Mouse (Mus musculus) frontal cortex, adult 2 months (tissue): ENCODE results near the gene Gm49601. TPM values are rescaled to one million over a fixed set of nuclear protein-coding genes. Genes with fewer than 3 reads are reported as not detected.

Source experiments
- DNase-seq, 2 experiments: peaks; one replicate each; pipeline ENCODE4 v3.0.0; 2022; ENCODE audit warnings: low spot score in 1 of 2; ENCODE audit errors: extremely low spot score in 1 of 2
- polyA plus RNA-seq: library from polyadenylated mRNA; depleted of rRNA; stranded (reverse); fragments of >200 nt; gene quantifications from 2 replicates; pipeline ENCODE4 v1.2.3, GENCODE M21; 2012; rRNA removed

The Gm49601 gene
- polyA plus RNA-seq = 128 and 169 TPM in 2 replicates

- peak; percentile 68 to 87 for DNase-seq
These were observed at the start of gene Gm49601 for GRCm38 (mm10) chr16:18626376-18626878. TSS of gene Gm49601 (minus strand) at chr16:18626427.

- DNase-seq = no peak
These were observed 46.8 kb upstream of the Gm49601 start for GRCm38 (mm10) chr16:18673005-18673404.

- no peak for DNase-seq
These were observed 45.8 kb upstream of the Gm49601 start for GRCm38 (mm10) chr16:18672027-18672426.

GRCm38 (mm10) chr16:18669914-18670313 is 43.7 kb upstream of the Gm49601 start:
- DNase-seq = no peak

GRCm38 (mm10) chr16:18658597-18658996 is 32.4 kb upstream of the Gm49601 start:
- no peak for DNase-seq

- no peak for DNase-seq
These were observed 29.3 kb upstream of the Gm49601 start for GRCm38 (mm10) chr16:18655372-18656098.

GRCm38 (mm10) chr16:18653290-18654160 is 27.3 kb upstream of the Gm49601 start:
- no peak for DNase-seq

GRCm38 (mm10) chr16:18649126-18649525 is 22.9 kb upstream of the Gm49601 start:
- no peak for DNase-seq

GRCm38 (mm10) chr16:18645329-18645728 is 19.1 kb upstream of the Gm49601 start:
- no peak for DNase-seq

- no peak for DNase-seq
These were observed 18.3 kb upstream of the Gm49601 start for GRCm38 (mm10) chr16:18644485-18644884.

- no peak for DNase-seq
These were observed 17.3 kb upstream of the Gm49601 start for GRCm38 (mm10) chr16:18643406-18643998.

GRCm38 (mm10) chr16:18642897-18643296 is 16.7 kb upstream of the Gm49601 start:
- no peak for DNase-seq

GRCm38 (mm10) chr16:18642291-18642690 is 16.1 kb upstream of the Gm49601 start:
- peak in 1 of 2 experiments; percentile 72 for DNase-seq

- no peak for DNase-seq
These were observed 13.2 kb upstream of the Gm49601 start for GRCm38 (mm10) chr16:18639382-18639929.

GRCm38 (mm10) chr16:18638396-18638795 is 12.2 kb upstream of the Gm49601 start:
- no peak for DNase-seq

GRCm38 (mm10) chr16:18636804-18637203 is 10.6 kb upstream of the Gm49601 start:
- no peak for DNase-seq

- no peak for DNase-seq
These were observed 10.2 kb upstream of the Gm49601 start for GRCm38 (mm10) chr16:18636401-18636800.

- no peak for DNase-seq
These were observed 7.1 kb upstream of the Gm49601 start for GRCm38 (mm10) chr16:18633333-18633732.

- DNase-seq = no peak
These were observed 6.6 kb upstream of the Gm49601 start for GRCm38 (mm10) chr16:18632816-18633215.

GRCm38 (mm10) chr16:18632059-18632458 is 5.8 kb upstream of the Gm49601 start:
- DNase-seq = peak in 1 of 2 experiments; percentile 56

- no peak for DNase-seq
These were observed 4.9 kb upstream of the Gm49601 start for GRCm38 (mm10) chr16:18631141-18631540.
